Mouse (Mus musculus) frontal cortex, postnatal 10 days (tissue): Measurements from ENCODE around the gene Art2b.
"Not testable (repeated sequence)": the region's sequence is repeated elsewhere in the genome, so short reads cannot be mapped to it uniquely, and the experiment has no call there.

Experiments
- DNase-seq, 2 experiments: peaks; one replicate each; pipeline ENCODE4 v3.0.0; 2022; ENCODE audit warnings: low spot score in 2 of 2, mixed read lengths in 1 of 2

The Art2b gene

GRCm38 (mm10) chr7:101559393-101559792, 26.0 kb downstream of the Art2b start:
- not testable (repeated sequence) for DNase-seq

GRCm38 (mm10) chr7:101557391-101557790, 28.0 kb downstream of the Art2b start:
- no peak for DNase-seq

DNA sequence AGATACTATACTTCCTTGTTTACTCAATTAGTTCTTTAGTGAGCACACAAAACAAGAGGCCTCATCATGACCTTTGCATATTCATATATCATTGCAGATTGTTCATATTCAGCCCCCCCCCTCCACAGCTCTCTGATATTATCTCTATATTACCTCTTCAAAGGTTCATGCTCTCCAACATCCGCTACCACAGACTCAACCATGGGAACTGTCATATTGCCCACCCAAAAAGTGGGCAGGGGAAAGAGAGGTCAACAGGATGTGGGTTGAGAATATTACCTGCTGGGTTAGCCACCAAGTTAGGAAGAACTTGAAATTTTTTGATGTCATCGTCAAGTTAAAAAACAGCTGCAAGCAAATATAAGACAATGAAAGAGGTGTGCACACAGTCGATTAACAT, 29.9 kb downstream of the Art2b start:
- not testable (repeated sequence) for DNase-seq

GRCm38 (mm10) chr7:101551530-101551929, 33.9 kb downstream of the Art2b start:
- no peak for DNase-seq

DNA sequence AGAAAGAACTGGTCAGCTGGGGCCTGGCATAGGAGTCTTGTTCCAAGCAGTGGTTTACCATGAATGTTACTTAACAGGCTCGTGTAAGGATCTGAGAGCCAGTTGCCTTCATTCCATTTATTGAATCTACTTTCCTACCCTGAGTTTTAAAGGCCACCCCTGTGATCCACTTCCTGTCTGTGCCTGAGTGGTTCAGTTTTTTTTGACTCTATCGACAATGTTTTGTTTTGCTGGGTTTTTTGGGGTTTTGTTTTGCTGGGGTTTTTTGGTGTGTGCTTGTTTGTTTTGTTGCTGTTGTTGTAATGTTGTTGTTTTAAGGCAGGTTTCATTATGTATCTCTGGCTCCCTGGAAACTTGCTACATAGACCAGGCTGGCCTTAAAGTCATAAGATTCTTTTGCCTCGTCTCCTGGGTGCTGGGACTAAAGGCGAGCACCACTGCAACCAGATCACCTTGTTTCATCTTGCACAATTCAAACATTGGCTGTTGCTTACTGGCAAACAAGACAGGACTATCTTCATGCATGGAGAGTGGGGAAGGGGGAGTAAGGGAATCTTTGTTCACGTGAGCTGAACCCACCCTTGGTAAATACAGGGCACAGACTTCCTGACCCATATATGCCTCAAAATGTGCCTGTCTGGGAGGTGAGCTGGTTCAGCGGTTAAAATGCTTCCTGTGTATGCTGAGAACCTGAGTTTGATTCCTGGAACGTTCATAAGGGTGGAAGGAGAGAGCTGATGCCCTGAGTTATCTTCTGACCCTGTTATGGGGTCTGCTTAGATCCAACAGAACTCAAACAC, 34.5 kb downstream of the Art2b start:
- DNase-seq, result no peak

DNA sequence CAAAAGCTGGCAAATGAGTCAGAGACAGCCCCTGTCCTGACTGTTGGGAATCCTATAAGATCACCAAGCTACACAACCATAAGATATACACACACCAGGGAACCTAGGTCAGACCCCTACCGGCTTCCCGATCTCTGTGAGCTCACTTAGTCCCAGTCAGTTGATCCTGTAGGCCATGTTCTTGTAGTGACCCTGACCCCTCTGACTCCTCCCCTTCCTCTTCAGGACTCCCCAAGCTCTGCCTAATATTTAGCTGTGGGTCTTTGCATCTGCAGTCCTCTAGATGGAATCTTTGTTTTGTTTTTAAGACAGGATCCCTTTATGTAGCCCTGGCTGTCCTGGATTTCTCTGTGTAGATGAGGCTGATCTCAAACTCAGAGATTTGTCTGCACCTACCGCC, 36.1 kb downstream of the Art2b start:
- DNase-seq, result no peak

GRCm38 (mm10) chr7:101547651-101548050, 37.7 kb downstream of the Art2b start:
- DNase-seq, result no peak

DNA sequence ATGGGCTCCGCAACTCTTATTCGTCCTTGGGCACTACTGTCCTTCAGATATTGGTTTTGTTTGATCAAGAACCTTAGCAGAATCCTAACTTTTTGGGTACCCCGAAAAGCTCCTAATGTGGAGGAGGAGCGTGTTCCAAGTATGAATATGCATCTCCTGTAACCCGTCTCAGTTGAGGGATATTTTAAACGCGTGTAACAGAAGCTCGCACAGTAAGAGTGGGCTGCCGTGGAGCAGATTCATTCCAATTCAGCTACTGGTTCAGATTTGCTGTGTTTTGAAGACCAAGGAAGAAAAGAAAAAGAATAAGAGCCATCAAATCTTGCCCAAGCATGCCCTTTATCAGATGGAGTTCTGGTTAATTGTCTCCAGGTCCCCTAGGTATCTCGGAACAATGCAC, 43.7 kb downstream of the Art2b start:
- no peak for DNase-seq

DNA sequence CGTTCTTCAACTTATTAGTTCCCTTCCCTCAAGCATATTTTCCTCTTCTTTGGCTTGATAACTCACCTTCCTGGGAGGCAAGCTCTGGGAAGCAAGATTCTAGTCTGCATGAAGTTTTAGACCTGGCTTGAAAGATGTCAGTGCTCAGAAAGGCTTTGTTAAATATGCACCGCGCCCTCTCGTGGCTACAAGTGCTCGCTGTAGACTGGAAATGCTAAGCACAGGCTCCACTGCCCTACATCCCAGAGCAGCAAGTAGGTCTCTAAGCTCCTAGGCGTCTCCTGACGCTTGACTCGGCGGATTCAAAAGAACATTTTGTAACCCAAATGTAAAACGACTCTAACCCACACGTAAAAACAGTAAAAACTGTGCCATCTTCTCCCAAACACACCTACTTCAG, 44.3 kb downstream of the Art2b start:
- DNase-seq, result peak; percentile 72 to 74

- no peak for DNase-seq
Observed at GRCm38 (mm10) chr7:101540684-101541083, 44.7 kb downstream of the Art2b start.

DNA sequence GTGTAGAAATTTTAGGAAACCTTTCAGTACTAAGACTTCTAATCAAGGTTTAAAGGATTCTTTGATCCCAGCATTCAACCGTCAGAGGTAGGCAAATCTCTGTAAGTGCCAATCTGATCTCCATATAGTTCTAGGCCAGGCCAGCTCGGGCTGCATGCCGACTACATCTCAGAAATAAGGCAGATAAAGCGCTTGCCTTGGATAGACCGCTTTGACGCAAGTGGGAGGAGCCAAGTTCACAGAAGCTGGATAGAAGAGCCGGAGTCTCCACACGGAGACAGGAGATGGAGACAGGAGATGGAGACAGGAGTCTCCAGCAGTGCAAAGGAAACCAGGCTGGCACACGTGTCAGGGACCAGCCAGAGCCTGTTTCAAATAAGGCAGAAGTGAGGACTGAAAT, 45.6 kb downstream of the Art2b start:
- DNase-seq, result no peak

DNA sequence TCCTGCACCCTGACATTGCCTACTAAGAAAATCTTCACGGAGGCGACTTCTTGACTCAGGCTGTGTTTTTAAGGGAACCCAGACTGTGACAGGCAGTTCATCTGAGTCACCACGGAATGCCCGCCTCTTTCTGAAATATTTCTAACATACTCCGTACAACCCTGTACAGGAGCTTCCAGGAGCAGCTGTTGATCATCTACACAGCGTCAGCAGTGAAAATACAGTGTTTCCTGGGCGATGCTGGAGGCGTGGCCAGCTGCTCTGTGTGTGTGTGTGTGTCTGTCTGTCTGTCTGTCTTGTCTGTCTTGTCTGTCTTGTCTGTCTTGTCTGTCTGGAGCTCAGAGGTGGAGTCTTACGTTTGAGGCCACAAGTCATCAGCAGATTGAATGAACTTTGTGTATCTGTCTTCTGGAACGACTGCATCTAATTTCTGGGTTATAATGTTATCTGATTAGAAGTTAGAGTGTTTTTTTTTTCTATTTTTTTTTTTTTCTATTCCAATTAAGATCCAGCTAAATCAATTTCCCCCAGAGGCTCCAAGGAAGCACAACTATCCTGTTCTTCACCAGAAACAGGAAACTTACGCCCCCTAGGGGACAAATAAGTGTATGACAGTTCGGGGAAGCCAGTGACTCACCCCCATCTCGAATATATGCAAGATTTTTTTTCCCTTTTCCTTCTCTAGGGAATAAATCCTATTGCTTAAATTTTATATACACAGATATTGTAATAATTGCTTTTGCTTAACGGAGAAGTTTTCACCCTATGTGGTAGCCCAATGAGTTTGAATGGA, 47.1 kb downstream of the Art2b start:
- DNase-seq, result peak in 1 of 2 experiments; percentile 49

GRCm38 (mm10) chr7:101537541-101537940, 47.9 kb downstream of the Art2b start:
- DNase-seq, result no peak

- DNase-seq, result no peak
Observed at GRCm38 (mm10) chr7:101535517-101535916, 49.9 kb downstream of the Art2b start.

DNA sequence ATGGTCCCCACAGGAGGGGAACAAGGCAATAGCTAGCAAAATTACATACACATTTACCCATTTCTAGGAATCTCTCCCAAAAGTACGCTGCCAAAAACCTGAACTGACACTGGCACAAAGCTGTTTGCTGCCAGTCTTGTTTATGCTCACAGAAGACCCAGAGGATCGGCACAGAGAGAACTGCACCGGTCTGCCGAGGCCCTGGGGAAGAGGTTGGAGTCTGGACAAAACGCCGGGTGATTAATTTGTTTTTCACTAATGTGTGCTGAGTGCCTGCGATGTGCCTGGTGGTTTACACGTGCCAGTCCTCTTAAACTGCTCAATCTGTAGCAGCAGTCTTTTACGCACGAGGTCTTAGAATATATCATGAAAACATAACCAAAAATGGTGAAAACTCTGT, 50.3 kb downstream of the Art2b start:
- DNase-seq, result no peak

DNA sequence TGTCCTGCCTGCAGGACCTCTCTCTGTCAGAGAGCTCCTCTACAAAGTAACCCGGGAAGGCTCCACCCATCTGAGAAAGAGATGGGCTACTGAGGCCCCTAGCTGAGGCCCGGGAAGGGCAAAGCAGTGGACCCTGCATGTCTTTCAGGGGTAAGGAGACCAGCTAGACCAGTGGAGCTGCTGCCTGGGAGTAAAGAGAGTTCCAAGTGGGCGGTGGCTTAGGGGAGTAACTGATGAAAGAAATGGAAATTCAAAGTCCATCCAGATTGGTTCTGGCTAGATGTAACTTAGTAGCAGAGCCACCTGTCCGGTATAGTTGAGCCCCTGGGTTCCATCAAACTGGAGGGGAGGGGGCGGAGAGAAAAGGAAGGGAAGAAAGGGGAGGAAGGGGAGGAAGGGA, 51.0 kb downstream of the Art2b start:
- DNase-seq, result no peak
